Mouse (Mus musculus): ENCODE data around the gene Inhba. TPM values are rescaled to one million over a fixed set of nuclear protein-coding genes. Genes with fewer than 3 reads are reported as not detected.

Inhba gene
- polyA plus RNA-seq, 1 experiment = 4.4 TPM

GRCm38 (mm10) chr13:16021181-16021580, 9.5 kb downstream of the Inhba start:
- Histone ChIP-seq H3K27ac (ENCODE audit: insufficient read depth, low read length) (0 out of 2 replicates have a peak overlapping the region, but pooled peaks have one; percentile 23), H3K4me3 (ENCODE audit: insufficient read depth, low read length) (no peak overlapping the region; the same call in 1 of the 2 replicates), H3K4me1 (ENCODE audit: control insufficient read depth, insufficient read depth, low read length) (peaks cover 3% of the 10 kb centered on the region)
- TF ChIP-seq POLR2A (IDR thresholded peaks at IDR 0.05; ENCODE audit: extremely low read depth, insufficient read depth, low read length) = no peak
- TF ChIP-seq CTCF (IDR thresholded peaks at IDR 0.05; ENCODE audit: extremely low read depth, insufficient read depth, low read length) = no peak

- TF ChIP-seq CTCF (IDR thresholded peaks at IDR 0.05; ENCODE audit: extremely low read depth, insufficient read depth, low read length) (no peak), POLR2A (IDR thresholded peaks at IDR 0.05; ENCODE audit: extremely low read depth, insufficient read depth, low read length) (no peak)
- Histone ChIP-seq H3K4me1 (ENCODE audit: control insufficient read depth, insufficient read depth, low read length) (peaks cover 3% of the 10 kb centered on the region), H3K27ac (ENCODE audit: insufficient read depth, low read length) (no peak overlapping the region), H3K4me3 (ENCODE audit: insufficient read depth, low read length) (peak overlapping the region; percentile 69; the same call in 1 of the 2 replicates)
These were observed 10.2 kb downstream of the Inhba start for GRCm38 (mm10) chr13:16021849-16022248.

GRCm38 (mm10) chr13:16022536-16022935, 10.9 kb downstream of the Inhba start:
- TF ChIP-seq POLR2A (IDR thresholded peaks at IDR 0.05; ENCODE audit: extremely low read depth, insufficient read depth, low read length) (0 out of 2 replicates have a peak, but pooled peaks have one; percentile 26), CTCF (IDR thresholded peaks at IDR 0.05; ENCODE audit: extremely low read depth, insufficient read depth, low read length) (no peak)
- Histone ChIP-seq H3K4me1 (ENCODE audit: control insufficient read depth, insufficient read depth, low read length) (peaks cover 2% of the 10 kb centered on the region), H3K27ac (ENCODE audit: insufficient read depth, low read length) (peak overlapping the region; percentile 7; the same call in 1 of the 2 replicates), H3K4me3 (ENCODE audit: insufficient read depth, low read length) (peak overlapping the region; percentile 69)

GRCm38 (mm10) chr13:16023070-16024039, 11.7 kb downstream of the Inhba start:
- Histone ChIP-seq H3K4me1 (ENCODE audit: control insufficient read depth, insufficient read depth, low read length) (peaks cover 2% of the 10 kb centered on the region), H3K27ac (ENCODE audit: insufficient read depth, low read length) (peak overlapping the region; percentile 87), H3K4me3 (ENCODE audit: insufficient read depth, low read length) (peak overlapping the region; percentile 69)
- no peak for TF ChIP-seq CTCF (IDR thresholded peaks at IDR 0.05; ENCODE audit: extremely low read depth, insufficient read depth, low read length)
- TF ChIP-seq POLR2A (IDR thresholded peaks at IDR 0.05; ENCODE audit: extremely low read depth, insufficient read depth, low read length) = no peak

GRCm38 (mm10) chr13:16030557-16031057, 19.0 kb downstream of the Inhba start:
- Histone ChIP-seq H3K4me3 (ENCODE audit: insufficient read depth, low read length) (no peak overlapping the region), H3K4me1 (ENCODE audit: control insufficient read depth, insufficient read depth, low read length) (no peaks in the 10 kb centered on the region; the same call in 1 of the 2 replicates), H3K27ac (ENCODE audit: insufficient read depth, low read length) (no peak overlapping the region)
- TF ChIP-seq CTCF (IDR thresholded peaks at IDR 0.05; ENCODE audit: extremely low read depth, insufficient read depth, low read length) = no peak
- TF ChIP-seq POLR2A (IDR thresholded peaks at IDR 0.05; ENCODE audit: extremely low read depth, insufficient read depth, low read length) = no peak

- Histone ChIP-seq H3K4me3 (ENCODE audit: insufficient read depth, low read length) (no peak overlapping the region), H3K4me1 (ENCODE audit: control insufficient read depth, insufficient read depth, low read length) (no peaks in the 10 kb centered on the region; the same call in 1 of the 2 replicates), H3K27ac (ENCODE audit: insufficient read depth, low read length) (no peak overlapping the region)
- TF ChIP-seq POLR2A (IDR thresholded peaks at IDR 0.05; ENCODE audit: extremely low read depth, insufficient read depth, low read length) (no peak), CTCF (IDR thresholded peaks at IDR 0.05; ENCODE audit: extremely low read depth, insufficient read depth, low read length) (no peak)
These were observed 20.8 kb downstream of the Inhba start for GRCm38 (mm10) chr13:16032425-16032824.

GRCm38 (mm10) chr13:16032935-16033592, 21.4 kb downstream of the Inhba start:
- Histone ChIP-seq H3K4me3 (ENCODE audit: insufficient read depth, low read length) (no peak overlapping the region), H3K27ac (ENCODE audit: insufficient read depth, low read length) (no peak overlapping the region), H3K4me1 (ENCODE audit: control insufficient read depth, insufficient read depth, low read length) (no peaks in the 10 kb centered on the region; the same call in 1 of the 2 replicates)
- no peak for TF ChIP-seq CTCF (IDR thresholded peaks at IDR 0.05; ENCODE audit: extremely low read depth, insufficient read depth, low read length)
- TF ChIP-seq POLR2A (IDR thresholded peaks at IDR 0.05; ENCODE audit: extremely low read depth, insufficient read depth, low read length) = no peak

- Histone ChIP-seq H3K4me1 (ENCODE audit: control insufficient read depth, insufficient read depth, low read length) (no peaks in the 10 kb centered on the region), H3K4me3 (ENCODE audit: insufficient read depth, low read length) (no peak overlapping the region), H3K27ac (ENCODE audit: insufficient read depth, low read length) (no peak overlapping the region)
- TF ChIP-seq POLR2A (IDR thresholded peaks at IDR 0.05; ENCODE audit: extremely low read depth, insufficient read depth, low read length) (no peak), CTCF (IDR thresholded peaks at IDR 0.05; ENCODE audit: extremely low read depth, insufficient read depth, low read length) (no peak)
These were observed 57.4 kb downstream of the Inhba start for GRCm38 (mm10) chr13:16069079-16069478.

GRCm38 (mm10) chr13:16077276-16077675, 65.6 kb downstream of the Inhba start:
- H3K4me1 ChIP-seq (ENCODE audit: control insufficient read depth, insufficient read depth, low read length) = no peaks in the 10 kb centered on the region
- TF ChIP-seq CTCF (IDR thresholded peaks at IDR 0.05; ENCODE audit: extremely low read depth, insufficient read depth, low read length) = no peak
- no peak for TF ChIP-seq POLR2A (IDR thresholded peaks at IDR 0.05; ENCODE audit: extremely low read depth, insufficient read depth, low read length)
- H3K4me3 ChIP-seq (ENCODE audit: insufficient read depth, low read length) = no peak overlapping the region
- no peak overlapping the region for H3K27ac ChIP-seq (ENCODE audit: insufficient read depth, low read length)
